Mouse (Mus musculus) intestine, embryonic 15.5 days (tissue): ENCODE results near the gene Pbsn. TPM values are rescaled to one million over a fixed set of nuclear protein-coding genes. Genes with fewer than 3 reads are reported as not detected.
"Not testable (repeated sequence)": the region's sequence is repeated elsewhere in the genome, so short reads cannot be mapped to it uniquely, and the experiment has no call there.

Experiments
- ATAC-seq: fragments of 200-750 bp; cut with Nextera tagmentation; 2 replicates; pipeline ENCODE4 v1.8.0; 2017; ENCODE audit warnings: moderate TSS enrichment, moderate library complexity
- H3K27ac ChIP-seq: fragments of 300-500 bp; sonication (generic); 2 replicates; pipeline ENCODE4 v1.5.1; 2015; ENCODE audit warnings: mild to moderate bottlenecking, inconsistent platforms
- H3K27me3 ChIP-seq: fragments of 300-500 bp; sonication (generic); replicated peaks from 2 replicates; pipeline ENCODE4 v1.6.1; 2015; ENCODE audit warnings: inconsistent platforms
- H3K36me3 ChIP-seq: fragments of 300-500 bp; sonication (generic); 2 replicates; pipeline ENCODE4 v1.6.1; 2015; ENCODE audit warnings: inconsistent platforms
- H3K4me1 ChIP-seq: fragments of 300-500 bp; sonication (generic); replicated peaks from 2 replicates; pipeline ENCODE4 v1.6.1; 2015; ENCODE audit warnings: inconsistent platforms
- H3K4me2 ChIP-seq: fragments of 300-500 bp; sonication (generic); replicated peaks from 2 replicates; pipeline ENCODE4 v1.6.1; 2015; ENCODE audit warnings: mild to moderate bottlenecking, inconsistent platforms
- H3K4me3 ChIP-seq: fragments of 300-500 bp; sonication (generic); replicated peaks from 2 replicates; pipeline ENCODE4 v1.5.1; 2015; ENCODE audit warnings: inconsistent platforms
- H3K9ac ChIP-seq: fragments of 300-500 bp; sonication (generic); 2 replicates; pipeline ENCODE4 v1.6.1; 2015; ENCODE audit warnings: inconsistent platforms
- H3K9me3 ChIP-seq: fragments of 300-500 bp; sonication (generic); 2 replicates; pipeline ENCODE4 v1.6.1; 2016; ENCODE audit warnings: inconsistent platforms
- WGBS: fragments of 180-500 bp; shearing (Covaris S2); methylation state at CpG from one replicate; pipeline ENCODE4 v1.1.7; 2015; 5-methylcytosine and 5-hydroxymethylcytosine counted together
- polyA plus RNA-seq: library from polyadenylated mRNA; unstranded; fragments of >200 nt; fragmentation: Nextera tagmentation; extraction: Ambion mirVana; gene quantifications from 2 replicates; pipeline ENCODE4 v1.2.1, GENCODE M21; 2015

Gene Pbsn
- not detected in 2 replicates for polyA plus RNA-seq

DNA sequence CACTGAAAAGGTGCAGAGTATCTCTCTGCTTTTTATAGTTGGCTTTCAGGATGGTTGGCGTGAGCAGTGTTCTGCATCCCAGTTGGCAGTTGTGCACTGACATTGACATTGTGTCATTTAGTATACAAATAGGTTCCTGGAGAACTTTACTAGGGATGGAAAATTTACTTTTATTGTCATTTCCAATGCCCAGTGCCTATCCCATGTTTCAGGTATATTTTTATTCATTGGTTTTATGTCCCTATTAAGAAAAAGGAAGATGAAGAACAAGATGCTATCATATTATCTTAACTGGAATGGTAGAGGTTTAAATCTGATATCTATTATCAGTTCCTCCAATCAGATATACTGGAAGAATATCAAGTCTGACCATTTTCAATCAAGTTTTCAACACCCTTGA, at the start of gene Pbsn:
Gene Pbsn, minus strand, starts transcription at position 101 of the 400 bp plus-strand sequence.
- 85% methylated on average over 1 of the region's 1 CpGs for WGBS
- H3K9me3 ChIP-seq: no peaks in the 10 kb centered on the region
- no peak within 1 kb of the TSS for H3K4me3 ChIP-seq
- H3K9ac ChIP-seq: no peak within 1 kb of the TSS
- H3K27me3 ChIP-seq: no peaks in the 10 kb centered on the region
- no peaks in the 10 kb centered on the region for H3K4me1 ChIP-seq
- ATAC-seq: no peak
- no peak within 1 kb of the TSS for H3K27ac ChIP-seq
- no peak within 1 kb of the TSS for H3K4me2 ChIP-seq
- no peaks in the 10 kb centered on the region for H3K36me3 ChIP-seq

DNA sequence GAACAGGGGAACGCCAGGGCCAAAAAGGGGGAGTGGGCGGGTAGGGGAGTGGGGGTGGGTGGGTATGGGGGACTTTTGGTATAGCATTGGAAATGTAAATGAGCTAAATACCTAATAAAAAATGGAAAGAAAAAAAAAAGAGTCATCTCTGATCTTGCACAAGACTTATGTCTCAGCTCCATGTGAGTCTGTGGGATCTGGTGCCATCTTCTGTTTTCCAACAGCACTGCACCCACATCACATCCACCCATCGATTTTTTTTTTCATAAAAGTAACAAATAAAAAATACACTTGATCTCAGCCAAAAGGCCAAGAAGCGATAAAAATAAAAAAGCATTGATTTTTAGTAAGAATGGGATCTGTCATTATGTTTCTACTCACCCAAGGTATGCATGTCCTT, 26.6 kb upstream of the Pbsn start:
- H3K4me2 ChIP-seq, H3K27ac ChIP-seq, H3K4me1 ChIP-seq, H3K9me3 ChIP-seq, ATAC-seq, H3K4me3 ChIP-seq, H3K27me3 ChIP-seq, H3K9ac ChIP-seq, H3K36me3 ChIP-seq: not testable (repeated sequence)
- 50% methylated on average over 2 of the region's 4 CpGs for WGBS

DNA sequence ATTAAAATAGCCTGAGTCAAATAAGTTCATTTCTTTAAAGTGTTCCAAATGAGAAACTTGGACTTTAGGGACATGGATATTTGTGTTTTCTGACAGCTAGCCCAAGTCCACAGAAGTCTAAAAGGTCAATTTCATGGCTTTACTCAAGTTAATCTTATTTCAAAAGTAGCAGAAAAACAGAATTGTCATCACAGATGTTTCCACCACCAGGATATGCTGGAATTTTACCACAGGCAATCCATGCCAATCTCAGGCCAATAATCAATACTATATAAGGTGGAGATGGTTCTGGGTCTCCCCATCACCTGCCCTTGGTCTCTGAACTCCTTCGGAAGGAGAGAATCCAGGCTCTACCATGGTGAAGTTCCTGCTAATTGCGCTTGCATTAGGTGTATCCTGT, 11.0 kb upstream of the Pbsn start, which contains the start of gene Gm14744:
Gene Gm14744, plus strand, starts transcription at position 301 of the 400 bp plus-strand sequence.
- H3K4me3 ChIP-seq, H3K27ac ChIP-seq, H3K9me3 ChIP-seq, H3K4me2 ChIP-seq, H3K9ac ChIP-seq, H3K27me3 ChIP-seq, H3K4me1 ChIP-seq, H3K36me3 ChIP-seq, ATAC-seq: not testable (repeated sequence)
- WGBS: 82% methylated on average over 2 of the region's 2 CpGs

DNA sequence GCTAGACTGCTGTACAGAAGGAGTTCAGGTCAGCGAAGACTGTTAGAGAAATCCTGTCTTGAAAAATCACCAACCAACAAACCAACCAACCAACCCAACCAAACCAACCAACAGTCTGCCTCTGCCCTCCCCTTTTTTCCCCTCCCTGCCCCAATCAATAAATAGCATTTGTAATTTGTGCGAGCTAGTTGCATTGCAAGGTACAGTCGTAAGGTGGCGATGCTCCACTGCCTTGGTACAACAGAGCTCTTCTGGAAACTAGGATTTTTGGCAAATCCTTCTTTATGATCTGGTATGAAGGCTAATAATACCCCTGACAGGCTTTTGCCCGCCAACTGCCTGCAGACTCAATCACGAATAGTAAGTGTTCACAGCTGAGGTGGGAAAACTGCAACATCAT, 41.4 kb downstream of the Pbsn start:
- Histone ChIP-seq H3K36me3 (no peaks in the 10 kb centered on the region), H3K4me2 (no peak overlapping the region), H3K4me1 (no peaks in the 10 kb centered on the region), H3K27me3 (no peaks in the 10 kb centered on the region), H3K9ac (no peak overlapping the region), H3K27ac (no peak overlapping the region), H3K9me3 (no peaks in the 10 kb centered on the region), H3K4me3 (no peak overlapping the region)
- 60% methylated on average over 6 of the region's 6 CpGs for whole genome bisulfite sequencing
- ATAC-seq: no peak

DNA sequence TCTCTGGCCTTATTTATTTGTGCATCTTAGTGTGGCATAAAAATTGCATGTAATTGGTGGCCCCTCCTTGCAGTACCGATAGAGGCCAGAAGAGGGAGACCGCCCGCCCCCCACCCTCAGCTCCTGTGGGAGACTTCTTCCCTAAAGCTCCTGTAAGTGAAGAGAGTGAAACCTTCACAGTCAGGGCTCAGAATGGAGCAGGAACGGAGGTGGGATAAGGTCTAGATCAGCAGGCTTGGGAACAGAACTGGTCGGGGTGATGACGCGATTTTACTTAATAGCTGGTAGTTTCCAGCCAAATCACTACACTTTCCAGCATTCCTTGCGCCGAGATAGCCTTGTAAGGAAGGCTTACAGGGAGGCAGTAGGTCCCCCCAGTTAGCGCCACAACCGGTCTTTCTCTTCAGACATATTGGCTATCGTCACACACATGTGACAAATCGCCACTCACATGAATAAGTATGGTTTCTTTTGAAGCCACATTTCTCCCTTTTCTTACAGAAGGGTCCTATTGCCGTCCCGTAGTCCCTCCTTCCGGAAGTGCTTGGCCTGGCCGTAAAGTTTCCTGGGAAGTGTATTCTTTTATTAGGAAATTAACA, 42.7 kb downstream of the Pbsn start:
- 24% methylated on average over 17 of the region's 17 CpGs for WGBS
- Histone ChIP-seq H3K27ac (peak overlapping the region; percentile 44), H3K4me2 (peak overlapping the region; percentile 49), H3K36me3 (no peaks in the 10 kb centered on the region), H3K27me3 (no peaks in the 10 kb centered on the region), H3K4me3 (peak overlapping the region; percentile 38), H3K9ac (no peak overlapping the region; the same call in 1 of the 2 replicates), H3K9me3 (no peaks in the 10 kb centered on the region), H3K4me1 (no peaks in the 10 kb centered on the region)
- ATAC-seq: peak; percentile 89

DNA sequence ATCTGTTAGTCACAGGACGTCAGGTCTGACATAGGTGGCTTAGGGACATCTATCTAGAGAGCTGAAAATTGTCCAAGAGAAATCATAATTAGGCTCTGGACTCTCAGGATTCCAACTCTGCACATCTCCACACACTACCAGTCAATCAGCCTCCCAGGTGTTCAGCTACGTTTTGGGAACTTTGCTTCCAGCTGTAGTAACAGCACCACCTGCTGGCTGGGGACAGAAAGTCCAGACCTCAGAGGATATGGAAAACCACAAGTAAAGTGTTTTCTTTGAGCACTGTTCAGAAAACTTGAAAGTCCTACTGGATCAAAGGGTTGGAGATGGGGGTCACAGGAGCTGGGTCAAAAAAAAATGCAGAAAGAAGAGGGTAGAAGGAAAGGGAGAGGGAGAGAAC, 44.8 kb downstream of the Pbsn start:
- Histone ChIP-seq H3K27me3 (no peaks in the 10 kb centered on the region), H3K4me1 (no peaks in the 10 kb centered on the region), H3K4me3 (no peak overlapping the region), H3K36me3 (no peaks in the 10 kb centered on the region), H3K9ac (no peak overlapping the region), H3K27ac (no peak overlapping the region), H3K9me3 (no peaks in the 10 kb centered on the region), H3K4me2 (no peak overlapping the region)
- WGBS: 22% methylated on average over 2 of the region's 2 CpGs
- ATAC-seq: no peak

DNA sequence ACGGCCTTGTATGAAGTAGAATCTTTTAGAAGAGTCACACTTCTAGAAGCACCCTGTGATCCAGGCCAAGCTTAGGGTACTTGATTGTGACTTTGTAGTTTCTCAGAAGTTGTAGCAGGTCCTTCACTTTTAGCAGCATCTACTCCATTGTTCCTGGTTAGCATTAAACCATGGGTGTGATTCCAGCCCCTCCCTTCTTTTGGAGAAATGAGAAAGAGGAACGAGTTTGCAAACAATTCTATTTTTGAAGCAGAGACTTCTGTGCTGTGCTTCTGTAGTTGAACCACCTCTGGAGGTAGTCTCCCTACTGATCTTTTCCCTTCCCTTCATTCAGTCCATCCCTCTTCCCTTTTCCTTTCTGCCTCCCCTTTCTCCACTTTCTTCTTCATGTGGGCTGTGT, 51.1 kb downstream of the Pbsn start:
- H3K4me1 ChIP-seq: no peaks in the 10 kb centered on the region
- H3K27ac ChIP-seq: no peak overlapping the region
- 84% methylated on average over 2 of the region's 2 CpGs for WGBS
- no peaks in the 10 kb centered on the region for H3K27me3 ChIP-seq
- no peaks in the 10 kb centered on the region for H3K36me3 ChIP-seq
- no peak overlapping the region for H3K4me3 ChIP-seq
- no peak for ATAC-seq
- no peak overlapping the region for H3K9ac ChIP-seq
- no peak overlapping the region for H3K4me2 ChIP-seq
- no peaks in the 10 kb centered on the region for H3K9me3 ChIP-seq

DNA sequence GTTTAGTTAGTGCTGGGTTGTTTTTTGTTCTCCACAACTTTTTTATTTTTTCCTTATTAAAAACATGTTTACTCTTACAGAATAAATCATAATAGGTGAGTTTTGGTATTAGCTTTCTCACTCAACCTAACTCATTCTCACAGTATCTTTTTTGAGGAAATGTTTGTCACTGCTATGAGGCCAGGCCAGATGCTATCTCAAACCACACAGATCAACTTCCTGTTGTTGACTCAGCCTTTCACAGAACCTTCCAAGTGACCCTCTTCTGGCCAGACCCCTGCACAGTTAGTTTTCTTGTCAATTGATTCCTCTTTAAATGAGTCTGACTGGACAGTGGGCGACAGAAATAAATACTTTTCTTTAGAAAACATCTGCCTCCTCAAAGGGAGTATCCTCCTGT, 51.9 kb downstream of the Pbsn start:
- Histone ChIP-seq H3K4me1 (no peaks in the 10 kb centered on the region), H3K27ac (no peak overlapping the region), H3K4me3 (no peak overlapping the region), H3K36me3 (no peaks in the 10 kb centered on the region), H3K9ac (no peak overlapping the region), H3K4me2 (no peak overlapping the region), H3K27me3 (no peaks in the 10 kb centered on the region), H3K9me3 (no peaks in the 10 kb centered on the region)
- no peak for ATAC-seq
- WGBS: 63% methylated on average over 1 of the region's 1 CpGs

DNA sequence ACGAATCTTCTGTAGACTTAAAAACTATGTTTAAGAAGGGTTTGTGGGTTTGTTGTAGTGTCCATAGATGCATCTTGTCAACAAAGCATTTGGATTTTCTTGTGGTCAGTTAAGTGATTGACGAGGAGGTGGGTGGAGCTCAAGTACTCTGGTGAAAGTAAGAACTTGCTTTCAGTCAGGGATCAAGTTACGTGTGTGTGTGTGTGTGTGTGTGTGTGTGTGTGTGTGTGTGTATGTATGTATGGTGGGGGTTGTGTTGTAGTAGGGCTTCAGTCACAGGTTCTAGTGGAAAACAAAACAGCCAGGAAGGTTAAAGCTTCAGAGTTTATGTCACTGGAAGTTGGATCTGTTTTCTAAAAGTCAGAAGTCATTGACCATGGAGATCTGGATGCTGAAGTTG, 53.9 kb downstream of the Pbsn start:
- H3K4me1 ChIP-seq: no peaks in the 10 kb centered on the region
- H3K27ac ChIP-seq: no peak overlapping the region
- no peaks in the 10 kb centered on the region for H3K27me3 ChIP-seq
- no peak overlapping the region for H3K4me2 ChIP-seq
- no peaks in the 10 kb centered on the region for H3K9me3 ChIP-seq
- H3K4me3 ChIP-seq: no peak overlapping the region
- H3K9ac ChIP-seq: no peak overlapping the region
- no peaks in the 10 kb centered on the region for H3K36me3 ChIP-seq
- ATAC-seq: no peak
- 72% methylated on average over 3 of the region's 3 CpGs for WGBS

DNA sequence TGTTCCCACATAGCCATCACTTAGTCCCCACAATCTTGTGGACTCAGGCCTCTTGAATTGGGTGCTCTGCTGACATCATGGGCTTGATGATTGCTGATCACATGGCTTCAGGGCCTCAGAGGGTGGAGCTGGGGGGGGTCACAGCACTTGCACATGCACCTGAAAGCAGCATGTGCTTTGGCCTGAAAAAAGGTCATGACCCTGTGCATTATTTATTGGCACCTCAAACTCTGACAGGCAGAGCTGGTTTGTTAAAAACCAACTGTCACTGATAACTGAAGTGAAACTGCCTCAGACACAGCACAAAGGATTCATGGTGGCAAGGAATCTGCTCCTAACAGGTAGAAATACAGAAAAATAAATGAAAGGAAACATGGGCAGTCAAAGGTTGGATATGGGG, 55.6 kb downstream of the Pbsn start:
- ATAC-seq: no peak
- Histone ChIP-seq H3K27me3 (no peaks in the 10 kb centered on the region), H3K4me3 (no peak overlapping the region), H3K36me3 (no peaks in the 10 kb centered on the region), H3K9ac (no peak overlapping the region), H3K4me2 (no peak overlapping the region), H3K27ac (no peak overlapping the region), H3K9me3 (no peaks in the 10 kb centered on the region), H3K4me1 (no peaks in the 10 kb centered on the region)

DNA sequence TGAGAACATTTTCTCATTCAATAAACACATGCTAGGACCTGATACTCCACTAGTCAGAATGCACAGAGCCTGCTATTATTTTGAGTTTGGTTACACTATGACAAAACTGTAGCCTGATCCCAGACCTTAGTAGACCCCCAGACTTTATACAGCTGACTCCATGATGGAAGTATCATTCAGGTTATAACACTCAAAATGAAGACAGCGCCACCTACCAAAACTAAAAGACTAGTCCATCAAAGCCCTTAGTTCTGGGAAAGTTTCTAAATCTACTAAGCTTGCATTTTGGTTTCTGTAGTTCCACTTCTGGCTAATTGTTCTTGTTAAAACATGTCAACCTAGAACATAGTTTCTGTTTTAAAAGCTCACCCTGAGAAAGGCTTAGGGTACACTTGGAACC, 56.5 kb downstream of the Pbsn start:
- no peak for ATAC-seq
- Histone ChIP-seq H3K4me2 (peak overlapping the region; percentile 63), H3K27ac (no peak overlapping the region), H3K4me3 (no peak overlapping the region), H3K4me1 (no peaks in the 10 kb centered on the region), H3K27me3 (no peaks in the 10 kb centered on the region), H3K36me3 (no peaks in the 10 kb centered on the region), H3K9ac (no peak overlapping the region), H3K9me3 (no peaks in the 10 kb centered on the region)
- 78% methylated on average over 1 of the region's 1 CpGs for WGBS

DNA sequence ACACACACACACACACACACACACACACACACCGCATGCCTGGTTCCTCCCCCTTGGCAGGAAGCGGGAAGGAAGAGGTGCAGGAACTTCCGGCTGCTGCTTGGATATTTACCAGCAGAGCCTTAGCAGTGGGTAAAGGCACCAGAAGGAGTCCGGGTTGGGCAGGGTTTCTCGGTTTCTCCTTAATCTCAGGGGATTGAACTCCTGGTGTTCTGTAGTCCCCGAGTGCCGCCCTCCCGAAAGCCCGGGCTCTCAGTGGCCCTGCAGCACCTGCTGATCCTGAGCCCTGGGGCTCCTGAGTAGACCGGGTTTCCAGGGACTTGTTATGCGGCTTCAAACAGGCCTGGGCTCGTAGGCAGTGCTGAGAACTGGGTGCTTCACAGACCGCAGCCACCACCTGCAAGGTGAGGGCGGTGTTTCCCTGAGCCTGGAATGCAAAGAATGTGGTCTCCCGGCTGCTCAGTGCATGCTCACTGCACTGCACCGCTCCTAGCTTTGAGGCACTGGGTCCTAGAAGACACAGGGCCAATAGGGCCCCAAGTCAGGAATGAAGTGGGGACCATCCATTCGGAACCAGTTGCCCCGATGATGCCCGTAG, 57.1 kb downstream of the Pbsn start, which contains the start of gene Prkx:
Gene Prkx, minus strand, starts transcription at position 41 of the 598 bp plus-strand sequence.
- 23% methylated on average over 18 of the region's 19 CpGs for WGBS

DNA sequence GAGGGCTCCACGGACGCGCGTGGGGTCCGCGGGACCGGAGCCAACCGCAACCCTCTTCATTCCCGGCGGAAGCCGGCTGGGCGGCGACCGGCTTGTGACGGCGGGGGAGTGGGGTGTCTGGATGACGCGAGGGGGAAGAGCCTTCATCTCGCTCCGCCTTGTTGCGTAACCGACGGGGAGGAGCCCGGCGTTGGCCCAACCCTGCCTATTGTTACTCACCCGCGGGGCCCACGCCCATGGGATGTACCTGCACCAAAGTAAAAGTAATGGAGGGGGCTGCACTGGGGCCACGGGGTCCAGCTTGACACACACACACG, 57.6 kb downstream of the Pbsn start:
- Histone ChIP-seq H3K27ac (peak overlapping the region; percentile 74; the same call in 1 of the 2 replicates), H3K27me3 (no peaks in the 10 kb centered on the region), H3K36me3 (no peaks in the 10 kb centered on the region), H3K4me3 (peak overlapping the region; percentile 54), H3K9me3 (no peaks in the 10 kb centered on the region), H3K4me2 (peak overlapping the region; percentile 63), H3K4me1 (no peaks in the 10 kb centered on the region), H3K9ac (peak overlapping the region; percentile 50)
- ATAC-seq: peak; percentile 98
- WGBS: 12% methylated on average over 26 of the region's 30 CpGs

More for the DNA sequence above, 57.1 kb downstream of the Pbsn start, which contains the start of gene Prkx:
- Histone ChIP-seq H3K4me3 (peak within 1 kb of the TSS; percentile 54), H3K27me3 (no peaks in the 10 kb centered on the region), H3K4me1 (no peaks in the 10 kb centered on the region), H3K27ac (peak within 1 kb of the TSS; percentile 74), H3K36me3 (no peaks in the 10 kb centered on the region), H3K4me2 (peak within 1 kb of the TSS; percentile 63), H3K9ac (peak within 1 kb of the TSS; percentile 50), H3K9me3 (no peaks in the 10 kb centered on the region)
- peak; percentile 87 for ATAC-seq
